Comparison of ENCODE assay signal across 7 mouse cellular contexts in the genomic region with DNA sequence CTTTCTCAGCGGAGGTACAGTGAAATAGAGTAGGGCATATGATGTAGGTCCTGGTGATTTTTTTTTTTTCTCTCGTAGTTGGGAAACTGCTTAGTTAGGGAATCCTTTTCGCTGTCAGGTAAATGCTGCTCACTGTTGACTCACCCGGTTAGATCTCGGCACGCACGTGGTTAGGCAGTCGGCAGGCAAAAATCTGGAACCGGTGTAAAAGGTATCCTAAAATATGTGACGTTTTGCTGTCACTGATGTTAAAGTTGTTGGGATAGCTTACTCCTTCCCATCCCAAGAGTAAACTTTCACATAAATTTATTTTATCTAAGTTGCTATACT. TPM values are rescaled to one million over a fixed set of nuclear protein-coding genes. Genes with fewer than 3 reads are reported as not detected.
DNase-seq lines count a peak whose midpoint lies in the region; ATAC-seq lines count a peak whose summit lies in the region.

No protein-coding gene starts in this region.

- peaks cover 36% of the 10 kb centered on the region for H3K4me1 ChIP-seq in megakaryocyte, embryonic 14.5 days

- H3K27me3 ChIP-seq in megakaryocyte, embryonic 14.5 days (replicated peaks): no peaks in the 10 kb centered on the region

- ATAC-seq in megakaryocyte, adult 5-6 weeks (ENCODE audit: poor library complexity, severe bottlenecking): no peak
- ATAC-seq in activated CD4-positive, CD25-positive, alpha-beta regulatory T cell, adult 4 months: no peak

- peaks cover 9% of the 10 kb centered on the region for H3K36me3 ChIP-seq in megakaryocyte, embryonic 14.5 days (replicated peaks; ENCODE audit: low read length)

- peak overlapping the region; percentile 100 for H3K4me3 ChIP-seq in megakaryocyte, embryonic 14.5 days (replicated peaks)

- peak; percentile 7 for DNase-seq in embryo, embryonic 11 days
- peak; percentile 65 for DNase-seq in induced T-regulatory cell, adult 2 months (ENCODE audit: low read depth)
- peak; percentile 47 for DNase-seq in naive thymus-derived CD4-positive, alpha-beta T cell, adult 2 months (ENCODE audit: low read depth)
- DNase-seq in gastrocnemius, adult 8-10 months (ENCODE audit: low spot score in 2 of 2): no peak

- no peaks in the 10 kb centered on the region for H3K9me3 ChIP-seq in megakaryocyte, embryonic 14.5 days

RNA-seq across cellular contexts. Expression of a gene that starts 1.3 kb away (rescaled TPM):
- polyA plus RNA-seq in megakaryocyte, embryonic 14.5 days (2012; ENCODE audit: insufficient read depth, low replicate concordance): 2.2 and 15.4 TPM in 2 replicates
- total RNA-seq in megakaryocyte, adult 5-6 weeks (2015): 25.9 and 29.4 TPM in 2 replicates
- 75.9 and 89.8 TPM in 2 replicates for total RNA-seq in megakaryocyte, adult 5-6 weeks (2017)
- polyA plus RNA-seq in activated CD4-positive, CD25-positive, alpha-beta regulatory T cell, adult 4 months (2017; shearing (Covaris generic)): 100 to 1,000 TPM; 106 to 132 TPM
- total RNA-seq in gastrocnemius, adult 8-10 months (2022): 10 to 100 TPM; 26.4 to 29.4 (median 28.1) TPM

RNA-seq across cellular contexts. Expression of a gene that starts 56.1 kb away (rescaled TPM):
- polyA plus RNA-seq in megakaryocyte, embryonic 14.5 days (2012; ENCODE audit: insufficient read depth, low replicate concordance): not detected in 2 replicates
- total RNA-seq in megakaryocyte, adult 5-6 weeks (2015): not detected in 2 replicates
- not detected in 2 replicates for total RNA-seq in megakaryocyte, adult 5-6 weeks (2017)
- polyA plus RNA-seq in activated CD4-positive, CD25-positive, alpha-beta regulatory T cell, adult 4 months (2017; shearing (Covaris generic)): not detected
- 1 to 10 TPM; 1.4 to 2.4 (median 2.1) TPM for total RNA-seq in gastrocnemius, adult 8-10 months (2022)

Comparison
In these comparisons a context has a peak if more than half of its experiments do, and no peak if none do; other contexts are left out.
1. DNase-seq: peak in embryo, embryonic 11 days (single experiment), induced T-regulatory cell, adult 2 months (single experiment) and naive thymus-derived CD4-positive, alpha-beta T cell, adult 2 months (single experiment); none in gastrocnemius, adult 8-10 months (0 of 2).